Mouse (Mus musculus): Measurements from ENCODE around the gene Cdk5r2.

GRCm38 (mm10) chr1:74851001-74851775 lies 3.5 kb upstream of the Cdk5r2 start:
- TF ChIP-seq CTCF (IDR thresholded peaks at IDR 0.05) = no peak
- no peak for TF ChIP-seq POLR2A (IDR thresholded peaks at IDR 0.05; ENCODE audit: insufficient read depth, low read depth, low read length)

Measured in heart, adult 2 months (tissue).